Comparison of ENCODE assay signal across 8 mouse cellular contexts in genomic region chr6:142756507-142757333, GRCm38 (mm10). TPM values are rescaled to one million over a fixed set of nuclear protein-coding genes. Genes with fewer than 3 reads are reported as not detected.
A peak's percentile ranks its signal among the peaks of the same experiment; 100 is the strongest.
DNase-seq lines count a peak whose midpoint lies in the region; ATAC-seq and TF ChIP-seq lines count a peak whose summit lies in the region.

Cmas (plus strand) TSS chr6:142756686.

- peak within 1 kb of the TSS; percentile 57 for H3K27ac ChIP-seq in bone marrow macrophage, adult 2 months (ENCODE audit: insufficient read depth, low read depth, low read length)
- H3K27ac ChIP-seq in embryonic fibroblast, embryonic 13.5 days (ENCODE audit: insufficient read depth, low read length), result no peak within 1 kb of the TSS
- peak within 1 kb of the TSS; percentile 56 for H3K27ac ChIP-seq in kidney, embryonic 15.5 days

- peak; percentile 89 for DNase-seq in A20 (ENCODE audit: low read depth, low spot score)
- peak; percentile 81 to 85 for DNase-seq in heart, adult 9 months (ENCODE audit: low spot score in 2 of 2)
- DNase-seq in liver, result peak; percentile 96
- peak; percentile 90 to 96 for DNase-seq in spleen, postnatal 4 days (ENCODE audit: low spot score in 2 of 2)

- TF ChIP-seq POLR2A in bone marrow macrophage, adult 2 months (IDR thresholded peaks at IDR 0.05; ENCODE audit: borderline replicate concordance, low read depth, low read length), result no peak
- TF ChIP-seq POLR2A in embryonic fibroblast, embryonic 13.5 days (IDR thresholded peaks at IDR 0.05; ENCODE audit: low read depth, low read length), result peak; percentile 68

- H3K4me2 ChIP-seq in kidney, embryonic 15.5 days, result peak within 1 kb of the TSS; percentile 66

- H3K9ac ChIP-seq in kidney, embryonic 15.5 days, result peak within 1 kb of the TSS; percentile 66

- H3K9me3 ChIP-seq in kidney, embryonic 15.5 days (replicated peaks), result no peaks in the 10 kb centered on the region

- TF ChIP-seq CTCF in bone marrow macrophage, adult 2 months (IDR thresholded peaks at IDR 0.05; ENCODE audit: low read depth, low read length), result no peak
- no peak for TF ChIP-seq CTCF in embryonic fibroblast, embryonic 13.5 days (IDR thresholded peaks at IDR 0.05; ENCODE audit: borderline replicate concordance, insufficient read depth, low read length)

- H3K27me3 ChIP-seq in kidney, embryonic 15.5 days, result peaks cover 24% of the 10 kb centered on the region

- peak; percentile 98 for ATAC-seq in kidney, embryonic 15.5 days (replicated peaks; ENCODE audit: low FRiP score)
- peak; percentile 71 for ATAC-seq in monocyte, adult 5-6 weeks (replicated peaks; ENCODE audit: insufficient number of reproducible peaks, low FRiP score, low TSS enrichment, poor library complexity, severe bottlenecking)

- under 1% methylated on average over 68 of the region's 68 CpGs for WGBS in kidney, embryonic 15.5 days

- peak within 1 kb of the TSS; percentile 63 for H3K4me3 ChIP-seq in bone marrow macrophage, adult 2 months (ENCODE audit: insufficient read depth, low read length)
- peak within 1 kb of the TSS; percentile 100 for H3K4me3 ChIP-seq in embryonic fibroblast, embryonic 13.5 days (ENCODE audit: insufficient read depth, low read length)
- peak within 1 kb of the TSS; percentile 65 for H3K4me3 ChIP-seq in kidney, embryonic 15.5 days (replicated peaks)

- H3K4me1 ChIP-seq in bone marrow macrophage, adult 2 months (ENCODE audit: control insufficient read depth, insufficient read depth, low read length), result peaks cover 18% of the 10 kb centered on the region
- H3K4me1 ChIP-seq in embryonic fibroblast, embryonic 13.5 days (ENCODE audit: control insufficient read depth, insufficient read depth, low read length), result peaks cover 7% of the 10 kb centered on the region
- peaks cover 14% of the 10 kb centered on the region for H3K4me1 ChIP-seq in kidney, embryonic 15.5 days

- H3K36me3 ChIP-seq in kidney, embryonic 15.5 days, result peaks cover 17% of the 10 kb centered on the region

RNA-seq across cellular contexts. Expression of gene Cmas, which starts in this region (rescaled TPM):
- 62.1 and 66.9 TPM in 2 replicates for polyA plus RNA-seq in bone marrow macrophage, adult 2 months (2012; ENCODE audit: insufficient read depth, insufficient read length, missing spikeins)
- 40.3 and 44.1 TPM in 2 replicates for polyA plus RNA-seq in embryonic fibroblast, embryonic 13.5 days (2011; ENCODE audit: insufficient read length, low read depth, missing spikeins)
- polyA plus RNA-seq in kidney, embryonic 15.5 days (2015; fragmentation: Nextera tagmentation; extraction: Ambion mirVana), result 77.1 and 77.2 TPM in 2 replicates
- total RNA-seq in monocyte, adult 5-6 weeks (2017), result 92.6 to 119 TPM (median 117 TPM) in 3 replicates
